Mouse (Mus musculus): ENCODE results near the gene Il1r1. TPM values are rescaled to one million over a fixed set of nuclear protein-coding genes. Genes with fewer than 3 reads are reported as not detected.

The Il1r1 gene
- total RNA-seq (2023), result 0.18 TPM

DNA sequence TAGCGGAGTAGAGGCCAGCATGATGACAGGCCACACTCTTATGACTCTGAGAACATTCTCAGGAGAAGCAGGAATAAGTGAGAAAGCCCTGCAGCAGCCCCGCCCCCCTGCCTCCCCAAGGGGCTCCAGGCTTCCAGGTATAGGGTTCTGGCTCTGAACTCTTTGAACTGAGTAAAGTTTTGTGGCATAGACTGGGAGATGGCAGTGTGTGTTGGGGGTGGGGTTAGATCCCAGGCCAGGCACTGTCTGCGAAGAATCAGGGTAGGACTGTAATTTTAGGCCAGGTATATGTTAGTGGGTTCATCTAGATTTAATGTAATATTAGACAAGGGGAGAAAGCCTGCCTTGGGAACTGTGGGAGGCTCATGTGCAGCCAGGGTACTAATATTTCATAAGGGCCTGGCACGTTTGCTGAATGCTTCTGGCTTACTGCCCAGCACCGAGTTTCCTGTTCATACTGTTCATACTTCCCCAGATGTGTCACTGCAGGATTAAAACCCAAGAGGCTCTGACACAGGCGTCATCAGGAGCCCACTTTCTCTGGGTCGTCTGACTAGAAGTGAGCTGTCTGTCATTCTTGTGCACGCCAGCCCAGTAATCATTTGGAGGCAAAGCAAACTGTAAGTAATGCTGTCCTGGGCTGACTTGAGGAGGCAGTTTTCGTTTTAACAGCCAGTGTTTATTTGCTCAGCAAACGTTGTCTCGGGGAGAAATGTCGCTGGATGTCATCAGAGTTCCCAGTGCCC lies at the start of gene Il1r1:
Il1r1 (plus strand) TSS at position 542 of the 746 bp plus-strand sequence.

DNA sequence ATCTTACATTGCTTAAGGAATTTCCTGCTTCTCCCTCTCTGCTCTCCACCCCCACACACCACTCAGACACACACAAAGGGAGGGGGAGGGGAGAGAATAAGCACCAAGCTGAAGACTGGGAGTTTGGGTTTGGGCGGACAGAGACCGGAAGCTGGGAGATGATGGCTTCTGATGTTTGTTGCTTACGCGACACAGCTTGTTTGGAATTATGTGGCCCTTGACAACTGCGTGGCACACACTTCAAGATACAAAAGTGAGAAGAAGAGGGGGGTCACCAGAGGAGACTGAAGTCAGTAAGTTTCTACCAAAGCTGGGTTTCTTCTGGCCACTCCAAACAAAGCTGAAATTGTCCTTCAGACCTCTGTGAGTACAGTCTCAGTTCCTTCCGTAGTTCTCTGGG lies 99.6 kb downstream of the Il1r1 start, which contains the start of gene Il1rl2:
Il1rl2 (plus strand) TSS at position 154 of the 400 bp plus-strand sequence.

Other genes starting within 250 kb of the Il1r1 start
- 8.6 TPM for gene Il1r2, start 151.0 kb upstream of the Il1r1 start, total RNA-seq (2023)
- gene Il1rl2, start 99.5 kb downstream of the Il1r1 start, total RNA-seq (2023), result 19.4 TPM
- gene Il1rl1, start 204.5 kb downstream of the Il1r1 start, total RNA-seq (2023), result 0.47 TPM
- gene Il18r1, start 240.5 kb downstream of the Il1r1 start, total RNA-seq (2023), result 44.7 TPM

All from CD4-positive naive resting alpha-beta T cell, adult 76 days (primary cell).